Mouse (Mus musculus): Measurements from ENCODE around the gene Slc6a14.

Gene Slc6a14

GRCm38 (mm10) chrX:21714829-21715228 lies at the start of gene Slc6a14:
Gene Slc6a14 (plus strand): TSS chrX:21714896.
- peak; percentile 66 to 72 for DNase-seq

DNA sequence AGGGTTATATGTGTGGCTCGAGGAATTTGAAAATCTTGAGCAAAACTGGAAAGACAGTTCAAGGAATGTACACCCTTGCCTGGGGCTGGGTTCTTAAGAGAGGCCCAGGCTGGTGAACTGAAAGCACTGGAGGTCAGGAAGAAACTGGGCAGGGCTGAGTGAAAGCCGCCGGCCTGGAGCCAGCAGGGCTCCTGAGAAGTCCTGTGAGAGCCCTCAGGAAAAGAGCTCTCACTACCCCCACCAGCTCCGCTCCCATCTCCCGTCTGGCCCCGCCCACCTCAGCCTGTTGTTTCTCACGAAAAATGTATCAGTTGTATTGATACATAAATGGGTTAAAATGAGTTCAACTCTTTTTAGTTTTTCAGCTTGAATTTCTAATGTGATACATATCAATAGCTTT lies 43.8 kb upstream of the Slc6a14 start:
- DNase-seq = peak; percentile 57 to 64

GRCm38 (mm10) chrX:21695220-21695619 lies 19.5 kb upstream of the Slc6a14 start:
- DNase-seq = no peak

DNA sequence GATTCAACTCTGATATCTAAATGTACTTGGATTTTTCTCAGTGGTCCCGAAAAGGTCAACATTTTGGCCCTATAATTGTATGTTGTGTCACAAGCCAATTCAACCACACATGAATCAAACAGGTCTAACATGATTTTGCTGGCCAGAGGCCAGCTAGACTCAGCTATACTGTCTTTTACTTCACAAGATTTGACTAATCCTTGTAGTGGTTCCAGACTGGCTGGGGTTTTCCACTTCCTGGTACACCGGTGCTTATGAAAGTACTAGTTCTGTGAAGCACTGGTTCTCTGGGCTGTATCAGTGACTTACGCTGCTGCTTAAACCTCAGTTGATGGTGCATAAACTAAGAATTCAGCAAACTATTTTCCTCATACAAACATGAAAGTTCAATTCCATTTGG lies 19.0 kb upstream of the Slc6a14 start:
- peak; percentile 6 to 22 for DNase-seq

- no peak for DNase-seq
Measured at GRCm38 (mm10) chrX:21701646-21702045, 13.1 kb upstream of the Slc6a14 start.

GRCm38 (mm10) chrX:21704470-21704869 lies 10.2 kb upstream of the Slc6a14 start:
- no peak for DNase-seq

DNA sequence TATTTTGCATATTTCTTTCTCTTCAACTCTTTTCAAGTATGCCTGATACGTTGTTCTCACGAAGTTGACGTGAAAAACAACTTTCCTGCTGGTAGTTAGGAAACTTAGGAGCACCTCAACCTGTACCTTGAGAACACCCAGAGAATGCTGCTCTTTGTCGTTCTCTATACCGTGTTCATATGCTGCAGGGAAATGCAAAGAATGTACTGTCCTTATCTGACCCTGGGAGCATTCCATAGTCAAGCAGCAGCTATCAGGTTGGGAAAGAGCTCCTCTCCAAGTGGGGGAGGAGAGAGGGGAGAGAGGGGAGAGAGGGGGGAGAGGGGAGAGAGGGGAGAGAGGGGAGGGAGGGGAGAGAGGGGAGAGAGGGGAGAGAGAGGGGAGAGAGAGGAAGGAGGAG lies 597 bp downstream of the Slc6a14 start:
- peak; percentile 3 to 22 for DNase-seq

DNA sequence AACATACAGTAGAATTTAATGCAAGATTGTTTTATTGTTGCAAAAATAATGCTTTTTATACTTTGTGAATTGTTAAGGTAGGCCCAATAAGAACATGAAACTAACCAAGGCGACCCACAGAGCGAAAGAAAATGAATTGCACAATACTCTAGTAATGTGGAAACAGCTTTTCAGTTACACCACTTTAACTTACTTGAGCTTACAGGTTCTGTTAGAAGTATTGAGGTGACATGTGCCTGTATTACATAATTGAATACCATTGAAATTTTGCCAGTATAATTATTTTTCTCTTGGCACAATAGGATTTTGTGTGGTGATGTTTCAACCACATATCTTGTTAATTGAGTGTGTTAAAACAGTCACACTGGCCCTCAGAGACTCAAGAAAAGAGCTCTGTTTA lies 2.2 kb downstream of the Slc6a14 start:
- no peak for DNase-seq

- no peak for DNase-seq
Measured at GRCm38 (mm10) chrX:21744997-21745396, 30.3 kb downstream of the Slc6a14 start, which contains the start of gene Gm28269. Gene Gm28269 (minus strand): TSS chrX:21745097.
